Mouse (Mus musculus) midbrain, embryonic 11.5 days (tissue): Measurements from ENCODE around the gene Camta2. TPM values are rescaled to one million over a fixed set of nuclear protein-coding genes. Genes with fewer than 3 reads are reported as not detected.

Experiments used
- ATAC-seq: fragments of 200-750 bp; cut with Nextera tagmentation; 2 replicates; pipeline ENCODE4 v1.8.0; 2017; ENCODE audit warnings: moderate TSS enrichment, moderate library complexity; ENCODE audit not compliant: low FRiP score
- DNase-seq: peaks from one replicate; pipeline ENCODE4 v3.0.0; 2015; ENCODE audit warnings: low spot score; ENCODE audit errors: missing footprints
- H3K27ac ChIP-seq: fragments of 300-500 bp; sonication (generic); 2 replicates; pipeline ENCODE4 v1.5.1; 2014; ENCODE audit warnings: low read depth, low read length
- H3K27me3 ChIP-seq: fragments of 300-500 bp; sonication (generic); 2 replicates; pipeline ENCODE4 v1.6.1; 2014; ENCODE audit warnings: mild to moderate bottlenecking, low read length, moderate library complexity, mixed read lengths; ENCODE audit not compliant: control insufficient read depth, insufficient read depth
- H3K36me3 ChIP-seq: fragments of 300-500 bp; sonication (generic); 2 replicates; pipeline ENCODE4 v1.6.1; 2014; ENCODE audit warnings: mild to moderate bottlenecking, low read length, moderate library complexity, mixed read lengths; ENCODE audit not compliant: control insufficient read depth, insufficient read depth
- H3K4me1 ChIP-seq: fragments of 300-500 bp; sonication (generic); 2 replicates; pipeline ENCODE4 v1.6.1; 2014; ENCODE audit warnings: low read length; ENCODE audit not compliant: control insufficient read depth, insufficient read depth
- H3K4me2 ChIP-seq: fragments of 300-500 bp; sonication (generic); 2 replicates; pipeline ENCODE4 v1.6.1; 2014; ENCODE audit warnings: mild to moderate bottlenecking, moderate library complexity
- H3K4me3 ChIP-seq: fragments of 300-500 bp; sonication (generic); 2 replicates; pipeline ENCODE4 v1.5.1; 2014; ENCODE audit warnings: low read depth, low read length
- H3K9ac ChIP-seq: fragments of 300-500 bp; sonication (generic); 2 replicates; pipeline ENCODE4 v1.6.1; 2014; ENCODE audit warnings: low read length
- H3K9me3 ChIP-seq: fragments of 300-500 bp; sonication (generic); 2 replicates; pipeline ENCODE4 v1.6.1; 2016; ENCODE audit warnings: low read length; ENCODE audit not compliant: control insufficient read depth
- WGBS: fragments of 180-500 bp; shearing (Covaris S2); extraction: QIAGEN DNeasy Blood & Tissue Kit; methylation state at CpG from one replicate; pipeline ENCODE4 v1.1.7; 2014; 5-methylcytosine and 5-hydroxymethylcytosine counted together
- polyA plus RNA-seq: library from polyadenylated mRNA; unstranded; fragments of >200 nt; fragmentation: Nextera tagmentation; extraction: Ambion mirVana; gene quantifications from 2 replicates; pipeline ENCODE4 v1.2.1, GENCODE M21; 2014

The Camta2 gene
- polyA plus RNA-seq, 1 experiment from 2014 or later: 6.7 TPM

DNA sequence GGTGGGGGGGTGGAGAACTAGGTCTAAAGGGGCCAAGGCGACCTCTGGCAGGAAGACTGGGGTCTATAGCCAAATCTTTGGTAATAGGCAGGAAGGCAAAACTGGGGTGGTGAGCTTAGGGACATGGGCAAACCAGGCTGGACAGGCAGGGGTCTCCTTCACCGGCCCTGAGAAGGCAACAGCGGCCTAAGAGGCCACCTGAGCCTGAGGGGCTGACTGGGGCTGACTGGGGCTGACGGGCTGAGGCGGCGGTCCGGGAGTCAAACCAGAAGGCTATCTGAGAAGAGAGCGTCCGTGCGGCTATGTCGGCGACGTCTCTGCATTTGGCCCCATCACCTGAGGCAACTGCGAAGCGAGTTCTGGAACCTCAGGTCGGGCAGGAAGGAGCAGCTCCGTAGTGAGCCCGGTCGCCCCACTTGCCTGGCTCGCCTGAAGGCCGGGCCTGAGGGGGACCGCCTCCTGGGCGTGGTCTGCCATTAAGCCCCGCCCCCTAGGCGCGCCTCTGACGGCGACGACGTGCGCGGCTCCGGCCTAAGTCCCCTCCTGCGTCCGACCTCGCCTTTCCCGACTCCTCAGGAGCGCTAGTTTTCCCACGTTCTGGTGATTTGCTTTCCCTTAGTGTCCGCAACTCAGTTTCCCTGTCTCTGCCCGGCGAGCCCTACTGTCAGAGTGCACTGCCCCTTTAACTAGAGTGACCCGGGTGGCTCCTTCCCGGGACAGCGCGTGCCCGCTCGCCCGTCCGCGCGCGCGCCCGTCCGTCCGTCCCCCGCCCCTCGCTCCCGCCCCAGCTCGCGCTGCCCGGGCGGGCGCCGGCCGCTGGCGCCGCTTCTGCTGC, 12.0 kb upstream of the Camta2 start, which contains the start of the genes Inca1 and Kif1c:
Inca1 (minus strand) TSS at position 434 of the 835 bp plus-strand sequence.
Kif1c (plus strand) TSS at position 827 of the 835 bp plus-strand sequence.
- peak; percentile 99 for DNase-seq

DNA sequence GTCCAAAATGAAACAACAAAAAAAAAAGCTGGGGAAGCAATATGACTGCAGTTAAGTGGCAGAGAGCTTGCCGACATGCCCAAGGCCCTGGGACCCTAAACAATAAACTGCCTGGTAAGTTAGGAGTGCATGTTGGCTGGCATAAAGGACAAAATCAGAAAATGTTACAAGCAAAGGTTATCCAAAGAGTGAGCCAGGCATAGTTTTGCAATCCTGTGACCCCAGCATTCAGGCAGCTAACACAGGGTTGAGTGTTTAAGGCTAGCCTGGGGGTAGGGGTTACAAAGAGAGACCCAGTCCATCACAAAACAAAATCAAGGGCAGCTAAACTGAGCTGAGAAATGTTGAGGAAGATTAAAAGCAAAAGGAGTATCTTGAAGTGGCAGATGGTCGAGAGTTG, 11.1 kb upstream of the Camta2 start:
- Histone ChIP-seq H3K4me1 (peaks cover 15% of the 10 kb centered on the region), H3K27me3 (no peaks in the 10 kb centered on the region), H3K4me2 (no peak overlapping the region), H3K9me3 (no peaks in the 10 kb centered on the region), H3K4me3 (no peak overlapping the region), H3K27ac (no peak overlapping the region), H3K36me3 (no peaks in the 10 kb centered on the region), H3K9ac (no peak overlapping the region)
- DNase-seq (no peak), ATAC-seq (no peak)
- WGBS: 79% methylated on average over 2 of the region's 2 CpGs

More for the DNA sequence above, 12.0 kb upstream of the Camta2 start, which contains the start of the genes Inca1 and Kif1c:
- Histone ChIP-seq H3K4me1 (peaks cover 15% of the 10 kb centered on the region), H3K4me2 (peak within 1 kb of the TSS; percentile 78), H3K4me3 (peak within 1 kb of the TSS; percentile 93), H3K27ac (peak within 1 kb of the TSS; percentile 75), H3K36me3 (peaks cover 3% of the 10 kb centered on the region; the same call in 1 of the 2 replicates), H3K9ac (peak within 1 kb of the TSS; percentile 92), H3K9me3 (no peaks in the 10 kb centered on the region), H3K27me3 (no peaks in the 10 kb centered on the region)
- 2% methylated on average over 68 of the region's 69 CpGs for WGBS
- peak; percentile 95 for ATAC-seq

- Histone ChIP-seq H3K9ac (no peak overlapping the region), H3K4me2 (no peak overlapping the region), H3K9me3 (no peaks in the 10 kb centered on the region), H3K36me3 (no peaks in the 10 kb centered on the region), H3K4me3 (no peak overlapping the region), H3K27ac (no peak overlapping the region), H3K4me1 (peaks cover 14% of the 10 kb centered on the region), H3K27me3 (no peaks in the 10 kb centered on the region)
- ATAC-seq (no peak), DNase-seq (no peak)
- WGBS: 72% methylated on average over 3 of the region's 3 CpGs
These were observed 9.5 kb upstream of the Camta2 start for GRCm38 (mm10) chr11:70697376-70697775.

DNA sequence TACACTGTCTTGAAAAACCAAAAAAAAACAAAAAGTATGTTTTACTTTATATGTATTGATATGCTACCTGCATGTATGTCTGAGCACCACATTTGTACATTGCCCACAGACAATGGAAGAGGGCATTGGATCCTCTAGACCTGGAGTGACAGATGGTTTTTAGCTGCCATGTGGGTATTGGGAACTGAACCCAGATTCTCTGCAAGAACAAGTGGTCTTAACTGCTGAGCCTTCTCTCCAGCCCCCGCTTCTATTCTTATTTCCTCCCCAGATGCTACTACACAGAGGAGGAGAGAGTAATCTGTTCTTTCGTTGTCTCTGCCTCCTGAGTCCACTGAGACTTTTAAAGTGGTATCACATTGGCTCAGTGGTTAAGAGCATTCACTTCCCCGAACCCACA, 5.6 kb upstream of the Camta2 start:
- Histone ChIP-seq H3K4me2 (no peak overlapping the region), H3K9me3 (no peaks in the 10 kb centered on the region), H3K27ac (no peak overlapping the region), H3K9ac (no peak overlapping the region), H3K4me1 (peaks cover 2% of the 10 kb centered on the region), H3K27me3 (no peaks in the 10 kb centered on the region), H3K36me3 (no peaks in the 10 kb centered on the region), H3K4me3 (no peak overlapping the region)
- no peak for DNase-seq
- WGBS: 69% methylated on average over 3 of the region's 3 CpGs
- ATAC-seq: no peak

GRCm38 (mm10) chr11:70689578-70689977, 1.7 kb upstream of the Camta2 start:
- Histone ChIP-seq H3K36me3 (no peaks in the 10 kb centered on the region), H3K4me2 (no peak overlapping the region), H3K27me3 (no peaks in the 10 kb centered on the region), H3K9ac (no peak overlapping the region), H3K27ac (no peak overlapping the region), H3K4me1 (peaks cover 13% of the 10 kb centered on the region), H3K4me3 (no peak overlapping the region), H3K9me3 (no peaks in the 10 kb centered on the region)
- WGBS: 55% methylated on average over 4 of the region's 4 CpGs
- peak; percentile 33 for DNase-seq
- no peak for ATAC-seq

GRCm38 (mm10) chr11:70688372-70688771, 467 bp upstream of the Camta2 start:
- WGBS: 11% methylated on average over 8 of the region's 8 CpGs
- Histone ChIP-seq H3K9me3 (no peaks in the 10 kb centered on the region), H3K27me3 (no peaks in the 10 kb centered on the region), H3K4me2 (peak overlapping the region; percentile 76), H3K9ac (peak overlapping the region; percentile 79), H3K27ac (peak overlapping the region; percentile 2; the same call in 1 of the 2 replicates), H3K4me1 (peaks cover 13% of the 10 kb centered on the region), H3K4me3 (peak overlapping the region; percentile 77), H3K36me3 (peaks cover 2% of the 10 kb centered on the region; the same call in 1 of the 2 replicates)
- ATAC-seq: no peak
- no peak for DNase-seq

GRCm38 (mm10) chr11:70686901-70687566, 871 bp downstream of the Camta2 start:
- Histone ChIP-seq H3K4me1 (peaks cover 22% of the 10 kb centered on the region), H3K36me3 (peaks cover 2% of the 10 kb centered on the region; the same call in 1 of the 2 replicates), H3K27ac (peak overlapping the region; percentile 41), H3K9me3 (no peaks in the 10 kb centered on the region), H3K9ac (peak overlapping the region; percentile 79), H3K4me3 (peak overlapping the region; percentile 77), H3K4me2 (peak overlapping the region; percentile 76), H3K27me3 (no peaks in the 10 kb centered on the region)
- WGBS: 6% methylated on average over 16 of the region's 16 CpGs
- DNase-seq: peak; percentile 91
- ATAC-seq: peak; percentile 67

- Histone ChIP-seq H3K36me3 (peaks cover 2% of the 10 kb centered on the region; the same call in 1 of the 2 replicates), H3K9ac (no peak overlapping the region)
- WGBS: 91% methylated on average over 5 of the region's 5 CpGs
These were observed 4.3 kb downstream of the Camta2 start for GRCm38 (mm10) chr11:70683640-70684039.

More at GRCm38 (mm10) chr11:70683640-70684039, 4.3 kb downstream of the Camta2 start:
- no peaks in the 10 kb centered on the region for H3K9me3 ChIP-seq
- ATAC-seq (no peak), DNase-seq (no peak)
- H3K4me1 ChIP-seq: peaks cover 22% of the 10 kb centered on the region
- H3K27me3 ChIP-seq: no peaks in the 10 kb centered on the region
- H3K27ac ChIP-seq: no peak overlapping the region
- no peak overlapping the region for H3K4me2 ChIP-seq
- no peak overlapping the region for H3K4me3 ChIP-seq
